Mouse (Mus musculus) lung, postnatal 36 days (tissue): Measurements from ENCODE around the gene Pxmp4.

Experiments
- DNase-seq: peaks from one replicate; pipeline ENCODE4 v3.0.0; 2022; ENCODE audit warnings: mixed read lengths

The Pxmp4 gene

GRCm38 (mm10) chr2:154603638-154604153 lies at the start of gene Pxmp4:
TSS of gene Pxmp4 (minus strand) at chr2:154603708.
- DNase-seq = peak; percentile 100

GRCm38 (mm10) chr2:154651363-154651762 lies 47.9 kb upstream of the Pxmp4 start, which contains the start of gene Chmp4b:
TSS of gene Chmp4b (plus strand) at chr2:154651705.
- peak; percentile 73 for DNase-seq

GRCm38 (mm10) chr2:154650404-154650803 lies 46.9 kb upstream of the Pxmp4 start:
- DNase-seq = no peak

GRCm38 (mm10) chr2:154648086-154648485 lies 44.6 kb upstream of the Pxmp4 start:
- peak; percentile 63 for DNase-seq

- peak; percentile 52 for DNase-seq
Observed at GRCm38 (mm10) chr2:154646634-154647033, 43.1 kb upstream of the Pxmp4 start.

GRCm38 (mm10) chr2:154642712-154643385 lies 39.3 kb upstream of the Pxmp4 start:
- no peak for DNase-seq

GRCm38 (mm10) chr2:154642005-154642459 lies 38.5 kb upstream of the Pxmp4 start:
- peak; percentile 52 for DNase-seq

GRCm38 (mm10) chr2:154641176-154641575 lies 37.7 kb upstream of the Pxmp4 start:
- DNase-seq = peak; percentile 73

GRCm38 (mm10) chr2:154639115-154639514 lies 35.6 kb upstream of the Pxmp4 start:
- DNase-seq = no peak

- DNase-seq = no peak
Observed at GRCm38 (mm10) chr2:154638521-154638920, 35.0 kb upstream of the Pxmp4 start.

GRCm38 (mm10) chr2:154635826-154636225 lies 32.3 kb upstream of the Pxmp4 start:
- DNase-seq = no peak

GRCm38 (mm10) chr2:154633876-154634644 lies 30.6 kb upstream of the Pxmp4 start:
- no peak for DNase-seq

- DNase-seq = no peak
Observed at GRCm38 (mm10) chr2:154633039-154633742, 29.7 kb upstream of the Pxmp4 start.

GRCm38 (mm10) chr2:154632203-154632780 lies 28.8 kb upstream of the Pxmp4 start:
- DNase-seq = no peak

GRCm38 (mm10) chr2:154630531-154630930 lies 27.0 kb upstream of the Pxmp4 start:
- DNase-seq = no peak

- no peak for DNase-seq
Observed at GRCm38 (mm10) chr2:154624137-154624536, 20.6 kb upstream of the Pxmp4 start.

- no peak for DNase-seq
Observed at GRCm38 (mm10) chr2:154621684-154622083, 18.2 kb upstream of the Pxmp4 start.

GRCm38 (mm10) chr2:154617061-154617460 lies 13.6 kb upstream of the Pxmp4 start:
- DNase-seq = no peak

GRCm38 (mm10) chr2:154615674-154616073 lies 12.2 kb upstream of the Pxmp4 start:
- no peak for DNase-seq

- no peak for DNase-seq
Observed at GRCm38 (mm10) chr2:154614841-154615576, 11.5 kb upstream of the Pxmp4 start.

GRCm38 (mm10) chr2:154613118-154614115 lies 9.9 kb upstream of the Pxmp4 start, which contains the start of the genes Zfp341 and 4930519P11Rik:
TSS of gene Zfp341 (plus strand) at chr2:154613297.
TSS of gene 4930519P11Rik (minus strand) at chr2:154613437.
- peak; percentile 91 for DNase-seq
